Mouse (Mus musculus) leukemia stem cell, adult 10-12 weeks (primary cell): Measurements from ENCODE around the gene Tmem25. TPM values are rescaled to one million over a fixed set of nuclear protein-coding genes. Genes with fewer than 3 reads are reported as not detected.

Source experiments
- polyA plus RNA-seq: library from polyadenylated mRNA; stranded (reverse); fragments of >175 nt; gene quantifications from 2 replicates; pipeline ENCODE4 v1.2.3, GENCODE M21; 2012; ENCODE audit warnings: low replicate concordance

Gene Tmem25
- polyA plus RNA-seq = 0.14 TPM in 1 of 2 replicates, not detected in the other

GRCm38 (mm10) chr9:44799102-44799957, at the start of gene Tmem25:
Tmem25 (minus strand) TSS chr9:44799307.

GRCm38 (mm10) chr9:44802808-44803450, 3.8 kb upstream of the Tmem25 start, which contains the start of gene Ttc36:
Ttc36 (minus strand) TSS chr9:44803072.

GRCm38 (mm10) chr9:44767101-44768028, 31.7 kb downstream of the Tmem25 start, which contains the start of the genes Arcn1 and Ift46:
Arcn1 (minus strand) TSS chr9:44767845.
Ift46 (plus strand) TSS chr9:44767908.

Other genes with a start within 250 kb of the Tmem25 start
- gene Cxcr5, start 237.4 kb downstream of the Tmem25 start, polyA plus RNA-seq = 2.1 and 9.7 TPM in 2 replicates
- 30.0 and 54.1 TPM in 2 replicates for gene Ddx6, start 194.4 kb downstream of the Tmem25 start, polyA plus RNA-seq
- not detected in 2 replicates for gene Treh, start 126.1 kb downstream of the Tmem25 start, polyA plus RNA-seq
- gene Phldb1, start 64.1 kb downstream of the Tmem25 start, polyA plus RNA-seq = 67.2 and 68.9 TPM in 2 replicates
- 8.9 and 12.4 TPM in 2 replicates for gene Arcn1, start 31.5 kb downstream of the Tmem25 start, polyA plus RNA-seq
- gene Ift46, start 31.4 kb downstream of the Tmem25 start, polyA plus RNA-seq = 1.4 and 5.6 TPM in 2 replicates
- 1.9 TPM in 1 of 2 replicates, not detected in the other for gene Ttc36, start 3.8 kb upstream of the Tmem25 start, polyA plus RNA-seq
- 19.4 and 37.0 TPM in 2 replicates for gene Kmt2a, start 82.0 kb upstream of the Tmem25 start, polyA plus RNA-seq
- gene Atp5l, start 121.4 kb upstream of the Tmem25 start, polyA plus RNA-seq = 33.7 and 74.8 TPM in 2 replicates
- 3.4 and 7.9 TPM in 2 replicates for gene Ube4a, start 166.3 kb upstream of the Tmem25 start, polyA plus RNA-seq
- 0.66 and 1.8 TPM in 2 replicates for gene Cd3g, start 181.1 kb upstream of the Tmem25 start, polyA plus RNA-seq
- gene Cd3d, start 182.5 kb upstream of the Tmem25 start, polyA plus RNA-seq = 0.28 TPM in 1 of 2 replicates, not detected in the other
- 15.7 and 24.6 TPM in 2 replicates for gene Cd3e, start 210.3 kb upstream of the Tmem25 start, polyA plus RNA-seq
- 0.07 TPM in 1 of 2 replicates, not detected in the other for gene Mpzl2, start 240.5 kb upstream of the Tmem25 start, polyA plus RNA-seq